ENCODE assay signal across 13 mouse cellular contexts in the genomic region with DNA sequence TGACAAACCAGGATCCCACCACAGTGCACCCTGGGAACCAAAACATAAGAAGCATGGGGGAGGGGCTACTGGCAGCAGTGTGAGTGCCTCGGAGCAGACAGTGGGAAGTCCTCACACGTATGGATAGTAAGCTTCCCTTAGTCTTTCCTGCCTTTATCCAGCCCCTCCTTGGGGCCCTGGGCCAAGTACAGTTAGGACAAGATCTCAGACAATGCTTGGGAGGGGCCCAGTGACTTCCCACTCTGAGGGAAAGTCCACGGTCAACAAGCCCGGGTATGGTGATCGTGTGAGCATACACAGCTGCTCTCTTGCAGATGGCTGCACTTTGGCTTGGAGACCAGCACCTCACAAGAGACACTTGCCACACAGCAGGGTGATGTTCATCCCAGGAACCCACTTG. TPM values are rescaled to one million over a fixed set of nuclear protein-coding genes. Genes with fewer than 3 reads are reported as not detected.
DNase-seq lines count a peak whose midpoint lies in the region; ATAC-seq lines count a peak whose summit lies in the region.
"Had no signal": no experiment of that assay in that cellular context is flagged by ENCODE, and none has a peak within 500 bp of the region (broad histone marks: within the 10 kb centered on the region; RNA-seq: fewer than 3 reads in every experiment).

No protein-coding gene starts in this region.

- ATAC-seq in kidney, embryonic 15.5 days (replicated peaks; ENCODE audit: low FRiP score) = no peak
- ATAC-seq in megakaryocyte progenitor cell, adult 5-6 weeks (replicated peaks; ENCODE audit: poor library complexity) = 0 out of 2 replicates have a peak, but pooled peaks have one; percentile 13
- ATAC-seq: hindbrain, embryonic 16.5 days had no signal

- no peaks in the 10 kb centered on the region for H3K9me3 ChIP-seq in kidney, embryonic 15.5 days (replicated peaks)
- H3K9me3 ChIP-seq in heart, embryonic 10.5 days = no peaks in the 10 kb centered on the region
- H3K9me3 ChIP-seq: embryonic facial prominence, embryonic 13.5 days had no signal

- intact Hi-C loops in left cerebral cortex, postnatal 25 days (cut with DNase I) = no loop called here

- no peak overlapping the region for H3K9ac ChIP-seq in kidney, embryonic 15.5 days
- H3K9ac ChIP-seq: embryonic facial prominence, embryonic 13.5 days had no signal

- no peak overlapping the region for H3K4me3 ChIP-seq in kidney, embryonic 15.5 days (replicated peaks)
- H3K4me3 ChIP-seq in heart, embryonic 10.5 days = no peak overlapping the region
- H3K4me3 ChIP-seq: embryonic facial prominence, embryonic 13.5 days had no signal

- peaks cover 13% of the 10 kb centered on the region for H3K4me1 ChIP-seq in kidney, embryonic 15.5 days
- H3K4me1 ChIP-seq in heart, embryonic 10.5 days = peaks cover 21% of the 10 kb centered on the region
- H3K4me1 ChIP-seq: embryonic facial prominence, embryonic 13.5 days had no signal

- no peak overlapping the region for H3K4me2 ChIP-seq in kidney, embryonic 15.5 days
- H3K4me2 ChIP-seq: embryonic facial prominence, embryonic 13.5 days had no signal

- no peak overlapping the region for H3K27ac ChIP-seq in kidney, embryonic 15.5 days
- 0 out of 2 replicates have a peak overlapping the region, but pooled peaks have one; percentile 47 for H3K27ac ChIP-seq in heart, embryonic 10.5 days
- H3K27ac ChIP-seq: embryonic facial prominence, embryonic 13.5 days had no signal

- 50% methylated on average over 5 of the region's 5 CpGs for WGBS in kidney, embryonic 15.5 days
- 40% methylated on average over 5 of the region's 5 CpGs for WGBS in heart, embryonic 10.5 days

- H3K27me3 ChIP-seq in kidney, embryonic 15.5 days = no peaks in the 10 kb centered on the region
- H3K27me3 ChIP-seq in heart, embryonic 10.5 days (ENCODE audit: insufficient read depth, poor library complexity, severe bottlenecking) = no peaks in the 10 kb centered on the region
- H3K27me3 ChIP-seq: embryonic facial prominence, embryonic 13.5 days had no signal

- H3K36me3 ChIP-seq in kidney, embryonic 15.5 days = peaks cover 39% of the 10 kb centered on the region
- peaks cover 29% of the 10 kb centered on the region for H3K36me3 ChIP-seq in heart, embryonic 10.5 days

- peak; percentile 46 for DNase-seq in kidney, adult 9 months
- DNase-seq in heart, embryonic 10.5 days (ENCODE audit: low spot score) = no peak
- peak; percentile 71 for DNase-seq in kidney, postnatal 10 days
- no peak for DNase-seq in left cerebral cortex, adult 11 months (ENCODE audit: low spot score)
- DNase-seq in left cerebral cortex, postnatal 25 days (ENCODE audit: low spot score in 2 of 2) = no peak
- no peak for DNase-seq in layer of hippocampus, adult 9-10 months (ENCODE audit: low spot score)
- DNase-seq: adrenal gland, postnatal 10 days; cerebellum, adult 18-20 months; right cerebral cortex, postnatal 25 days had no signal

RNA-seq across cellular contexts. Expression of gene Tfip11, which starts 8.8 kb away (rescaled TPM):
- 30.5 and 33.8 TPM in 2 replicates for polyA plus RNA-seq in kidney, embryonic 15.5 days (2015; fragmentation: Nextera tagmentation; extraction: Ambion mirVana)
- 26.4 and 26.9 TPM in 2 replicates for polyA plus RNA-seq in heart, embryonic 10.5 days (2016; fragmentation: Nextera tagmentation; extraction: Ambion mirVana)
- total RNA-seq in megakaryocyte progenitor cell, adult 5-6 weeks (2015) = 12.9 and 16.2 TPM in 2 replicates
- 12.9 and 20.1 TPM in 2 replicates for total RNA-seq in megakaryocyte progenitor cell, adult 5-6 weeks (2017)
- 10 to 100 TPM; 39.9 to 40.0 TPM for total RNA-seq in left cerebral cortex, postnatal 25 days (2021)

RNA-seq across cellular contexts. Expression of gene Srrd, which starts 25.5 kb away (rescaled TPM):
- polyA plus RNA-seq in kidney, embryonic 15.5 days (2015; fragmentation: Nextera tagmentation; extraction: Ambion mirVana) = 38.5 and 44.8 TPM in 2 replicates
- 26.7 and 40.5 TPM in 2 replicates for polyA plus RNA-seq in heart, embryonic 10.5 days (2016; fragmentation: Nextera tagmentation; extraction: Ambion mirVana)
- 33.7 and 40.2 TPM in 2 replicates for total RNA-seq in megakaryocyte progenitor cell, adult 5-6 weeks (2015)
- 15.1 and 18.5 TPM in 2 replicates for total RNA-seq in megakaryocyte progenitor cell, adult 5-6 weeks (2017)
- total RNA-seq in left cerebral cortex, postnatal 25 days (2021) = 10 to 100 TPM; 22.6 to 24.8 TPM

RNA-seq across cellular contexts. Expression of gene Hps4, which starts 25.6 kb away (rescaled TPM):
- polyA plus RNA-seq in kidney, embryonic 15.5 days (2015; fragmentation: Nextera tagmentation; extraction: Ambion mirVana) = 33.4 and 39.1 TPM in 2 replicates
- polyA plus RNA-seq in heart, embryonic 10.5 days (2016; fragmentation: Nextera tagmentation; extraction: Ambion mirVana) = 15.4 and 21.4 TPM in 2 replicates
- total RNA-seq in megakaryocyte progenitor cell, adult 5-6 weeks (2015) = 15.1 and 15.9 TPM in 2 replicates
- 12.8 and 17.6 TPM in 2 replicates for total RNA-seq in megakaryocyte progenitor cell, adult 5-6 weeks (2017)
- total RNA-seq in left cerebral cortex, postnatal 25 days (2021) = 10 to 100 TPM; 24.3 to 29.3 TPM

RNA-seq across cellular contexts. Expression of gene Gm6583, which starts 38.5 kb away (rescaled TPM):
- polyA plus RNA-seq in kidney, embryonic 15.5 days (2015; fragmentation: Nextera tagmentation; extraction: Ambion mirVana) = 0.19 and 0.26 TPM in 2 replicates
- 0.18 and 0.28 TPM in 2 replicates for polyA plus RNA-seq in heart, embryonic 10.5 days (2016; fragmentation: Nextera tagmentation; extraction: Ambion mirVana)
- not detected in 2 replicates for total RNA-seq in megakaryocyte progenitor cell, adult 5-6 weeks (2015)
- not detected in 2 replicates for total RNA-seq in megakaryocyte progenitor cell, adult 5-6 weeks (2017)
- total RNA-seq in left cerebral cortex, postnatal 25 days (2021) = not detected

RNA-seq across cellular contexts. Expression of gene Tpst2, which starts 40.8 kb away (rescaled TPM):
- polyA plus RNA-seq in kidney, embryonic 15.5 days (2015; fragmentation: Nextera tagmentation; extraction: Ambion mirVana) = 53.4 and 60.0 TPM in 2 replicates
- 34.1 and 41.2 TPM in 2 replicates for polyA plus RNA-seq in heart, embryonic 10.5 days (2016; fragmentation: Nextera tagmentation; extraction: Ambion mirVana)
- 22.6 and 29.6 TPM in 2 replicates for total RNA-seq in megakaryocyte progenitor cell, adult 5-6 weeks (2015)
- total RNA-seq in megakaryocyte progenitor cell, adult 5-6 weeks (2017) = 31.4 and 45.3 TPM in 2 replicates
- total RNA-seq in left cerebral cortex, postnatal 25 days (2021) = 10 to 100 TPM; 39.0 to 43.9 TPM

Comparison
In these comparisons a context has a peak if more than half of its experiments do, and no peak if none do; other contexts are left out.
1. DNase-seq: peak in kidney, adult 9 months (single experiment) and kidney, postnatal 10 days (single experiment); none in heart, embryonic 10.5 days (single experiment), left cerebral cortex, adult 11 months (single experiment), left cerebral cortex, postnatal 25 days (0 of 2) and layer of hippocampus, adult 9-10 months (single experiment).